Mouse (Mus musculus): ENCODE results near the gene Klf17.

DNA sequence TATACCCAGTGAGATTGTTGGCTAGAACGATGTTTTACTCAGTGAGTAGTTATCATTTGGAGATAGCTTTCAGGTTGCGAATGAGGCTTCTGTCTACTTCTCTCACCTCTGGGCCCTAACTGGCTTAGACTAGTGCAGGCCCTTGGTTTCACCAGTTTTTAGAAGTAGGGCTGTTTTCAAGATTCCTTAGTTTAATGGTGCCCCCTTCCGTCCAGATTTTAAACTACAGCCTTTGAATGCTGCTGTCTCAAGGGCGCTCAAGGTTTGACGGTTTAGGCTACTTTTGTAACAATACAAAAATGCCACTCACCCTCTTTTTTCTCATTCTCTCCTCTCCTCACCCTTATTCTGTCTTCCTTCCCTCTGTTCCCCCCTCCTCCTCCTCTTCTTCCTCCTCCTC is 5.5 kb upstream of the Klf17 start:
- TF ChIP-seq CTCF (conservative IDR thresholded peaks at IDR 0.05; ENCODE audit: low read length) (peak; percentile 61), NANOG (IDR thresholded peaks at IDR 0.05; ENCODE audit: borderline replicate concordance, low read length) (no peak), POU5F1 (IDR thresholded peaks at IDR 0.05; ENCODE audit: borderline replicate concordance, low read length) (no peak)
